Mouse (Mus musculus): ENCODE measurements around the gene Fosl2.
"Not testable (repeated sequence)": the region's sequence is repeated elsewhere in the genome, so short reads cannot be mapped to it uniquely, and the experiment has no call there.

Gene Fosl2

DNA sequence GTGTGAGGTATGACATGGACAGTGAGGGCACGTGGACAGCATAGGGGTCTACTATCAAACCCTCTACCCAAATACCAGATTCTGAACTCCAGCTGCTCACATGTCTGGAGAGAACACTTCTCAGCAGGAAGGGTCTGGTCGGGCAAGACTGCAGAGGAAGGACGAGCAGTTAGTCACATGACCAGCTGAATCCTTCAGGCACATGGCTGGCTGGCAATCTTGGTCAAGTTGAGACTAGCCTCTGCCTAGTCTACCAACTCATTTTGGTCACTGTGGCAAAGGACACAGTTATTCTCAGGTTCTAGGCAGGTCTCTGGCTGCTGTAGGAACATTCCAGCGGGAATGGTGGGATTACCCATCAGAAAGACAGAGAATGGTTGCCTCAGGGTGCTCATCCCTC lies 42.1 kb downstream of the Fosl2 start:
- no peak for DNase-seq (ENCODE audit: low read depth, low spot score)

DNA sequence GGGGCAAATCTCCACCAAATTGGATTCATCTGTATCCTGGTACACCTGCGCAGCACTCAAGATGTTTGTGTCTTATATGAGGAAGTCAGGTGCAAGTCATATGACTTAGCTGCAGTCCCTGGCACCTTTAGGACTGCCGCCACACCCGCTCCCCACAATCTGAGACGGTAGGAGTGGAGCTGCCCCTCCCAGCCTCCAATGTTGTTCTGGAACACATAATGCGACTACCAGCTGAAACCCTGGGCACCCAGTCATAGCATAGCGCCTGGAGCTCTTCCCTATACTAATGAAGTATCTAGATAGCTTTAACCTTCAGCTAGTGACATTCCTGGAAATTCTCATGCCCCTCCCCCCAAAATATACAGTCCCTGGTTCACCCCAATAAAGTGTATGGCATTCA lies 43.1 kb downstream of the Fosl2 start:
- not testable (repeated sequence) for DNase-seq (ENCODE audit: low read depth, low spot score)

DNA sequence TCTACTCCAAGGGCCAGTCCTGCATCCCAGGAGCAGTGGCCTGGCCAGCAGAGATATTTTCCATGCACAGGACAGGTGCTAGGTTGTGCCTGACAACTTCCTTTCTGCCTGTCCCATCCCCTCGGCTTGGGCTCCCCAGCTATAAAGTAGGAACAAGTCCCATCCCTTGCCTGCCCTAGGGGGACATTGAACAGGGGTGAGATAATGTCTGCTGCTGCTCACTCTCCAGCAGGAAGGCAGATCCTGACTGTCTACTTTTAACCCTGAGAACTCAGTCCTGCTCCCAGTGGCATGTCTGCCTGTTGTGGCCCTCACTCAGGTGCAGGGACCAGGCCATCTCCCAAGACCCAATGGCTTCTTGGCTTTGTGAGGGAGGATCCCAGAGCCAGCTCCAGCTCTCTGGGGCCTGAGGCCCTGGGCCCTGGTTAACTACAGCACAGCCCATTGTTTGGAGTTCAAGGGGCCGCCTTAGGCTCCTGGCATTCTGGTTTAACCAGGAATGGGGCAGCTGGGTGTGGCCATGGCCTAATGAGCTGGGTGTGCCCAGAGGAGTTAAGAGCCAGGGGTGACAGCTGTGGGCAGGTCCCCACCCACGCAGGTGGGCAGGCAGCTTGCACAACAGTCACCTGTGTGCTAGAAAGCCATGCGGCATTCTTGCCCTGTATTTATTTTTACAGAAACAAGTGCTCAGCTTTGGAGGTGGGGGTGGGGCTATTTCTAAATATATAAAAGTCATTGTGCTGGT lies 47.5 kb downstream of the Fosl2 start:
- no peak for DNase-seq (ENCODE audit: low read depth, low spot score)

DNA sequence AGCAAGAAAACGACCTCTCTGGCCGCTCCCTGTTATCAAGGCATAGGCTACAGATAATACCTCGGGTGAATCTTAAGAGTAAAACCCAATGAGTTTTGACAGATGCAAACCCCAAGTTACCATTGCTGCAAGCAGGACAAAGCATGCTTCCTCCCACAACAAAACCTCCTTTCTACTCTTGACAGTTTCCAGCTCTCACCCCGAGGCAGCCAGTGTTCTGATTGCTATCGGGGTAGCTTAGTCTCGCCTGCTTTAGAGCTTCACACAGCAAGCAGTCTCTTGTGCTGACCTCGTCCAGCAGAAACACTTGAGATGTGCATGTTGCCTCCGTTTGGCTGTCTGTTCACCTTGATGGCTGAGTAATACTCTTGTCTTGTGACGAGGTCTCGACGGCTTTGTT lies 52.1 kb downstream of the Fosl2 start:
- no peak for DNase-seq (ENCODE audit: low read depth, low spot score)

DNA sequence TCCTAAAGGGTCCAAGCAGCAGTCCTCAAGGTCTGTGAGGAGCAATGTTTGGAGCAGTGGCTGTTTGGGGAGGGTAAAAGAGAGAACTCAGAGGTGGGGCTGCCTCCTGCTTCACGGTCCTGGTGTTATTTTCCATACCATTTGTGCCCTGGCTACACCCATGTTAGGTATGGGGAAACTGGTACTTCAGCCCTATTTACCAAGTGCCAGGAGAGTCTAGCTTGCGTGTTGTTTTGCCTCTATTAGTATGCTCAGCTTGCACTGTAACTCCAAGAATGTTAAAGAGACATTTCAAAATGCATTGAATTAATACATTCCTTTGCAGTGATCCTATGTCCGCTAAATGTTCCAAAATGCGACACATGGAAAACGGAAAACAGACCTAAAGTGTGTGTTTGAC lies 55.7 kb downstream of the Fosl2 start:
- no peak for DNase-seq (ENCODE audit: low read depth, low spot score)

DNA sequence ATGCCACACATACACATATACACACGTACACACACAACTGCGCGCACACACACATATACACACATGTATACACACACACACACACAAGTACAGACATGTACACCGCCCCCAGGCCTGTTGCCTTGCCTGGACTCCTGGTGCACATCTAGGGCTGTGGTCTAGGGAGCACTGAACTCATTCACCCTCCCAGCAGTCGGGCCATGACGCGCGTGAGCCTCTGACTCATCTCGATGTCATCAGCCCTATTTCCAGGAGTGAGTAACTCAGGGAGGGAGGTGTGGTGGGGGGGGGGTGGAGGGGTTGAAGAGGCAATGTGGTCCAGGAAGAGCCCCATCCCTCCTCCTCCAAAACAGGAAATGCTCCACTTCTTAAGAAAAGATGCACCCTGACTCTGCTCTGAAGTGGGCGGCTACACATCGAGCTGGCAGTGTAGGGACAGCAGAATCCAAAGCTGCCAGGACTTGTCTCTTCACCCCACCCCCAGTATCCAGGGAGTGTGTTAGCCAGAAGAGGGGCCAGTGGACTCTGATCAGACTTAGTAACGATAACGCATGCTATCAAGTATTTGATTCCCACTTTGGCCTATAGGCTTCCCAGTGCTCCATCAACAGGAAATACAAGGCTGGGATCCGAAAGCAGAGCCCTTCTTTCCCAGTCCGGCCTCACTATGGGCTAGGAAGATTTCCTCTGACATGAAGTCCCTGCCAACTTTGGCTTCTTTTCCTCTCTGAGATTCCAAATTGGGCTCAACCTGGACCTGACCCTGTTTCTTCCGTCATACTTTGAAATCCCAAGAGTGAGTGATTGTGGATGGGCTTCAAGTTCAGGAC lies 56.6 kb downstream of the Fosl2 start:
- DNase-seq (ENCODE audit: low read depth, low spot score): peak; percentile 43

DNA sequence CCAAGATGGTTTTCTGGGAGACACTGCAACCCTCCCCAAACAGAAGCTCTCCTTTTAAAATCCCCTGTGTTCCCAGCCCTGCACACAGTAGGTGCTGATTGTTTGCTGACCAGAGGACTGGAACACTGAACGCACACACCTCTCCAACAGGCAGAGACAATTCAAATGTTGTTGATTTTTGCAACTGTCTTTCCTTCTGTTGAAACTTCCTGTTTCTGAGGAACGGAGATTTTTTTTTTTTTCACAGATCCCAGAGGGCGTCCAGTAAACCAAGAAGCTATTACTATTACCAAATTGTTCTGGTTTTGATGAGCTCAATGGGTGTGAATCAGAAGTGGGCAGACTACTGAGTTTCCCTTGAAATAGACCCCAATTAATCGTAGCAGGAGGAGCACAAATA lies 58.6 kb downstream of the Fosl2 start:
- no peak for DNase-seq (ENCODE audit: low read depth, low spot score)

DNA sequence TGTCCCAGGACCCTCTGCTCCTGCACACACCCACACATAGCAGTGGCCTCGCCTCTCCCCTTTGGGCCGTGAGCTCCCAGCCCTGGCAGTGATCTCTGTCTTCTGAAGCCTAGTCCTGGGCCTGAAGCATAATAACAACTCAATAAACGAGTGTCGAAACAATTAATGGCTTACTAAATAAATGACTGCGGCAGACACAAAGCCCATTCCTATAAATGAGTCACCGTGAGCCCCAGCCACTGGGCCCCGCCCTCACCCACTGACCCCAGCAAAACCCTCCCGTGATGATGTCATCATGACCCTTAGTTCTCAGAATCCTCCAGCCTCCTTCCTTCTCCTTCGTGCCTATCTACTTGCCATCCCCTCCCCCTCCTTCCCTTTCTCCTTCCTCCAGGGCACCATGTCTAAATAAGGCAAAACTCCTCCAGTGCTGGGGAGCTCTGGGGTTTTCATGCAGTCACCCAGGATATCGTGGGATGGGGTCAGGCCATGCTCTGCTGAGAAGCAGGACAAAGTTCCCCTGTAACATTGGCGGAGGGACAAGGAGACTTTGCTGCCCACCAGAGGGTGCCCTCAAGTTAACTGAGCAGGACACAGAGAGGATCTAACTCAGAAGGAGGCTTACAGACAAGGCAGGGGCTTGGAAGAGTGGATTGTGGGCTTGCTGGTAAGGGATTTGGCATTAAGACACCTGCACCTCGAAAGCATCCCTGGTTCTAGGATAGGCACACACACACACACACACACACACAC lies 60.4 kb downstream of the Fosl2 start:
- no peak for DNase-seq (ENCODE audit: low read depth, low spot score)

DNA sequence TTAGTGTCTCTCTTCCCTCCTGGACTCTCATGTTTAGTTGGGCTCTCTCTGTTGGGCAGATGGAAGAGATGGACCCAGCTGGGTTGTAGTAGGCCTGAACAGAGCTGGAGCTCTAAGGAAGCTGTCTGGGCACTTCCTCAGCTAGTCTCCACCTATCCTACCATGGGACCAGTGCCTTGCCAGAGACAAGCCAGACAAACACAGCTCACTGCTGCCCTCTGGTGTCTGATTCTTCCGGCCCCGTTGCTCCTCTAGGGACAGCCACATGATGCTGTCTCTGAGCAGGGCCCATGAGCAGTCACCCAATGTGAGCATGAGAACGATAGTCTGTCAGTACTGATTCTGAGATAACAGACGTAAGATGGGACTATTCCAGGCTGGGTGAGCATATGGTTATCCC lies 62.1 kb downstream of the Fosl2 start:
- peak; percentile 90 for DNase-seq (ENCODE audit: low read depth, low spot score)

DNA sequence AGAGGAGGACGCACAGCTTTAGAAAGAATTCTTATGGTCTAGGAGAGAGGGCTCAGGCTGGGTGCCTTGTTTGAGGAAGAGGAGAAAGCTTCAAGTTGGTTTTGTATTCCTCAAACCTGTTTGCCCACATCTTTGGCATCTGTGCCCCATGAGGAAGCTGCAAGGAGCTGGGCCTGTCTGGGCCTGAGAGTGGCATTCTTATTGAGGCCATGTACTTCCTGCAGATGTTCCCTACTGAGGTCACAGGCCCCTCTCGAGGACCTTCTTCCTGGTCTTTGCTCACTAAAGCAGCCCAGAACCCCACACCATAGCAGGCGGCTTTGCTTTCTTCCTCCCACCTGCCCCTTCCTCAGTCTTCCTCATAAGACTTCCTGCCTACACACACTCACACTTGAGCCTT lies 63.5 kb downstream of the Fosl2 start:
- DNase-seq (ENCODE audit: low read depth, low spot score): no peak

DNA sequence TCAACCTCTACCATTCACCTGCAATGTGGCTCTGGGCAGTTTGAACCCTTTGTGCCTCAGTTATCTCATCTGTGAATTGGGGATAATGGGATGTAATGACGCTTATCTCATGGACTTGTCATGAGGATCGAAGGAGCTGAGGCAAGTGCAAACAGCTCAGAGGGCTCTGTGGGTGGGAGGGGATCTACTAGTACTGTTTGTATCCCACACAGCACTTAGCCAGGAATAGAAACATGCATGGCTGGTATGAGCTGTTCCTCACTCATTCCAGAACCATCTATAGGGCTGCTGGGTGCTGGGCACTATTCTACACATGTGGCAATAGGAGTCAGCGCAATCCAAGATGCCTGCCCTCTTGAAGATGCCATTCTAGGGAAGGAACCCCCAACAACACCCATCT lies 64.0 kb downstream of the Fosl2 start:
- no peak for DNase-seq (ENCODE audit: low read depth, low spot score)

DNA sequence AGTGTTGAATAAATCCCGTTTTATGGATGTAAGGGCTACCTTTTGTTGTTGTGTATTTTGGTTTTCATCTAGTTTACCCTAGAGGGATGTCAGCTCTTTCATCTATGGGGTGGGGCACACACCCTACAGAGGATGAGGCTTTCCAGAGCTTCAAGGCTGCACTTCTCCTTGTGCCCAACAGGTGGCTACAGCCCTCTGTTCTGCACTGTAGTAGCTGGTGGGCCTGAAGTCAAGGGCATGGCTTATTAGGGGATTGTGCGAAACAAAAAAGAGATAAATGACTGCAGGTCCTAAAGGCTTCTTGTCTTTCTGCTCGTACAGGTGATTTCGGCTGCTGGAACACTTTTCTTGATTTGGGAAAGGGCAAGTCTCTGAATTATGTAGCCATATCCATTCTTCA lies 69.1 kb downstream of the Fosl2 start:
- DNase-seq (ENCODE audit: low read depth, low spot score): peak; percentile 37

DNA sequence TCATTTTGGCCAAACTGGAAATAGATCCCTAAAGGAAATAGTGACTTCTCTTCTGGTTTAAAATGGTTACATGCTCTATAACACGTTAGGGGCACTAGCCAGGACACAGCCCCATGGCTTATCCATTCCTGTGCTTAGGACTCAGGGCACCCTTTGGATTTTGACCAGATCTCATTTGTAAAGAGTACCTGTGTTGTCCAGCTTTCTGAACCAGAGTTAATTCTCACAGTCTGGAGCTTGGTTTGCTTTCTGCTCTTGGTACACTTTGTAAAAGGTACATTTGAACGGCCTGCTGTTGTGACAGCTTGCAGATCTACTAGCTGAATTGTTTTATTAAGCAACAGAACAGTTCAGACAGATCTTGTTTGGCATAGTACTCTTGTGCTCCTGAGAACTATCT lies 71.1 kb downstream of the Fosl2 start:
- no peak for DNase-seq (ENCODE audit: low read depth, low spot score)
